Mouse (Mus musculus) lung, postnatal 36 days (tissue): ENCODE measurements around the gene Ier3.

Experiments used
- DNase-seq: peaks from one replicate; pipeline ENCODE4 v3.0.0; 2022; ENCODE audit warnings: mixed read lengths

The Ier3 gene

GRCm38 (mm10) chr17:35821439-35822430 lies at the start of gene Ier3:
Gene Ier3 (plus strand): TSS chr17:35821684.
- DNase-seq, result peak; percentile 96

GRCm38 (mm10) chr17:35776811-35777609 lies 44.5 kb upstream of the Ier3 start:
- peak; percentile 92 for DNase-seq

DNA sequence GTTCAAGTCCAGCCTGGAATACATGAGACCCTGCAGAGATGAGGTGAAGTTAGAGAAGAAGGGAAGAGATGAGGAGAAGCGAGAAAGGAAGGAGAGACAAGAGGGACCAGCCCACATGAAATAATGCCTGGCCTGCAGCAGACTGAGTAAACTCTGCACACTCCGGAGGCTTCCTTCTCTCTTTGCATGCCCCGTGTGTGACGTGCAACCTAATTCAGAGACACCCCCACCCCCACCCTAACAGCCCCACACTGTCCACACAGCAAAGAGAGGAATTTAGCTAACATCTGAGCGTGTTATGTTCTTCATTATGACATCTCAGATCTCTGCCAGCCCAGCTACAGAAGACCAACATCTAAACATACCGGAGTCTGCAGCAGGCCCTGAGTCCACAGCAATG lies 42.5 kb upstream of the Ier3 start:
- no peak for DNase-seq

DNA sequence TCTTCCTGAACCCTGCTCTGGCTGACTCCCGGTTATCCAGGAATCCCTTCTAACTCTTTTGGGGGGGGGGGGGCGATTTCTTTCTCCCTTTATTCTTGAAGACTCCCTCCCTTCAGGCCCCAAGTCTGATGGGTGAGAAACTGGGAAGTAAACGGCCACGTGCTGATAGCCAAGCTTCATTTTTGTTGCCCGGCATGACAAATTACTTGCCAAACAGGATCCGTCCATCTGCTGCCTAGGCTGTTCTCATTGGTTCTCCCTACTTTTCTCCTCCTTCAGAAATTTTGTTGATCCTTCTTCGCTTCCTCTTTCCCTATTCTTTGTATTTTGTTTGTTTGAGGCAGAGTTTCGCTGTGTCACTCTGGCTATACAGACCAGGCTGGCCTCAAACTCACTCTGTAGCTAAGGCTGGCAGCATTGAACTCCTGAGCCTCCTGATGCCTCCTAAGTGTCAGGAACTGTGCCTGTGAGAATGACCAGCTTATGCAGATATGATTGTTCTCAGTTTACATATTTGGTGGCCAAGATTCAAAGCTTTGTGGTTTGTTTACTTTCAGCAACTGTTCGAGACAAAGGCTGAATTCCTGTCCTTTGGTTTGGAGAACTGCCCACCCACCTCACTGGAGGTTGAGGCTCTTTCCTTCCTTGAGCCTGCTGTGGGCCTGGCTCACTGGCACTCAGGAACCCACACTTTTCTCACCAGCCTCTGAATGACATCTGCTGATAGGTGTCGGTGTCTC lies 41.8 kb upstream of the Ier3 start:
- DNase-seq, result peak; percentile 82

DNA sequence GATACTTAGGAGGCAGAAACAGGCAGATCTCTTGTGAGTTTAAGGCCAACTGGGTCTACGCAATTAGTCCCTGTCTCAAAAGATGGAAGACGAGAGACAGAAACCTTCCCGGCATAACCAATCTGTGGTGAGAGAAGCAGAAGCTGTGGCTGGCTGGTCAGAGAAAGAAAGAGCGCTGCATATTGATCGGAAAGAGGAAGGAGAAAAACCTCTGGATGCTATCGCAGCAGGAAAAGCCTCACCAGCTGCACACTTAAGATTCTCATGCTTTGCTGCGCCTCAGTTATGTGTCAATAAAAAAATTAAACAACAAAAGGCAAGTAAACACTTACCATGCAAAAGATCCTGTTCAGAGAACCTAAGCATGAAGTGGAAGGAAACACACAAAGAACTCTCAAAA lies 41.1 kb upstream of the Ier3 start:
- DNase-seq, result no peak

DNA sequence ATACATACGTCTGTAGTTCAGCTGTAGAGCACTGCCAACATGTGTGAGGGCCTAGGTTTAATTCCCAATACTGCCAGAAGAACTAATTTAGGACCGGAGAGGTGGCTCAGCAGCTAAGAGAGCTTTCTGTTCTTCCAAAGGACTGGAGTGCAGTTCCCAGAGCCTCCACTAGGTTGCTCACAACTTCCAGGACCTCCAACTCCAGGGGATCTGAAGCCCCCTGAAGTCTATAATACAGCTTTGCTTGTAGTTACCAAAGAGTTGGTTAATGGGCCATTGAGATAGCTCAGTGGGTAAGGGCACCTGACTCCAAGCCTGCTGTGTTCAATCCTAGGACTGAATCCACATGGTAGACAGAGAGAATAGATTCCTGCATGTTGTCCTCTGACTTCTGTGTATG lies 39.1 kb upstream of the Ier3 start:
- DNase-seq, result no peak

GRCm38 (mm10) chr17:35782924-35783323 lies 38.6 kb upstream of the Ier3 start:
- no peak for DNase-seq

GRCm38 (mm10) chr17:35783944-35784343 lies 37.5 kb upstream of the Ier3 start:
- DNase-seq, result peak; percentile 71

DNA sequence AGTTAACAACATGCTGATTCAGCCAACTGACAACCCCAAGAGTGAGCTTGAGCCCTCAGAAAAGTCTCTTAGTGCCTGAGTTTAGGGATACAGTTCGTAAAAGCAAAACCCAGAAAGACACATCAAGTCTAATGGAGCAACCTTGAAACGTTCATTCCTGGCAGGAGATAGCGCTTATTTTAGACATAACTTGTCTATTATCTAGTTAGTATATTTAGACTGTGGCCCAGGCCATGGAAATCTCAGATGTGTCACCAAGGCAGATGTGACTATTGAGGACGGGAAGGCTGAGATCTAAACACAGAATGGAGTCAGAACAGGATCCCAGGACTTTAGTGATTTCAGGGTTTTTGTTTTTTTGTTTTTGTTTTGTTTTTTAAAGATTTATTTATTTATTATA lies 36.3 kb upstream of the Ier3 start:
- DNase-seq, result no peak

- DNase-seq, result no peak
These were observed 34.0 kb upstream of the Ier3 start for GRCm38 (mm10) chr17:35787493-35787892.

DNA sequence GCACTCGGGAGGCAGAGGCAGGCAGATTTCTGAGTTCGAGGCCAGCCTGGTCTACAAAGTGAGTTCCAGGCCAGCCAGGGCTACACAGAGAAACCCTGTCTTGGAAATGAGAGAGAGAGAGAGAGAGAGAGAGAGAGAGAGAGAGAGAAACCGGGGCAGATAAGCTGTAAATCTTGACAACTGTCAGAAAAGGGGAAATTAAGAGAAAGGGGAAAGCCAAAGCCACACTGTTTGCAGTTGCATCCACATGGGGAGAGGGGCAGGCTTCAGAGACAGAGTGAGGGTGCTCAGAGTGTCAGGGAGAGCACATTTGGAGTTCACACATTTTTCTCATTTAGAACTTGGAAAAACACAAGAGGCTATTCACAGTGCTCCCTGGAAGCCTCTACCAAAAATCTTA lies 33.5 kb upstream of the Ier3 start:
- DNase-seq, result no peak

- no peak for DNase-seq
These were observed 30.6 kb upstream of the Ier3 start for GRCm38 (mm10) chr17:35790933-35791332.

DNA sequence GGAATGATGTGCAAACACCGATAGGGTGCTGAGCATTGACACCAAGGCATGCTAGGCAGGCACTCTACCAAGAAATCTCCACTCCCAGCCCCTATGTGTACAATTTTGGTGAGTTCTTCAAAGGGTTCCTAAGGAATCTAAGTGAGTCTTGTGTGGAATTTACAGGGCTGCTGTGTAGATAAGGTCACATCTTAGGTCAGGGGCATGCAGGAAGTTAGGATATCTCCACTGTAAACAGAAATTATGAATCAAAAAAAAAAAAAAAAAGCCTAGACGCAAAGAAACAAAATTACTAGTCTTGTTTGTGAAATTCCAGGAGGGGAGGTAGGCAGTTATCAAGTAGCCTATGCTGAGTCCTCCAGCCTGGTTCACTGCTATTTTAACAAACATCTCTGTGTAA lies 28.6 kb upstream of the Ier3 start:
- DNase-seq, result no peak

DNA sequence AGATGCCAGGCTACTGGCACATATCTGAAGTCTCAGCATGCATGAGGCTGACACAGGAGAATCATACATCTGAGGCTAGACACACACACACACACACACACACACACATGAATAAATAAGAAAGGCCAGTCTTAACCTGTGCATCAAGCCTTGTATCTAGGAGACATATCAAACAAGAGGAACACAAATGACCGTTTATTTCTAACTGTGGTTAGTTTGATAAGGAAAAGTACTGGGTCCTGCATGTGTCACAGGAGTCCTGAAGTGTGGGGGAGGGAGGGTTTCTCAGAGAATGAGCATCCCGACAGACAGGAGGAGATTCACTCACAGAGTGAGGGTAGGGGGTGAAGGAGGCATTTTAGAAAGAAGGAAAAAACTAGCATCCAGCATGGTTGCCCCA lies 26.4 kb upstream of the Ier3 start:
- no peak for DNase-seq

GRCm38 (mm10) chr17:35795656-35796055 lies 25.8 kb upstream of the Ier3 start:
- DNase-seq, result no peak

- no peak for DNase-seq
These were observed 24.6 kb upstream of the Ier3 start for GRCm38 (mm10) chr17:35796835-35797234.

- DNase-seq, result peak; percentile 56
These were observed 20.6 kb upstream of the Ier3 start for GRCm38 (mm10) chr17:35800905-35801304.

DNA sequence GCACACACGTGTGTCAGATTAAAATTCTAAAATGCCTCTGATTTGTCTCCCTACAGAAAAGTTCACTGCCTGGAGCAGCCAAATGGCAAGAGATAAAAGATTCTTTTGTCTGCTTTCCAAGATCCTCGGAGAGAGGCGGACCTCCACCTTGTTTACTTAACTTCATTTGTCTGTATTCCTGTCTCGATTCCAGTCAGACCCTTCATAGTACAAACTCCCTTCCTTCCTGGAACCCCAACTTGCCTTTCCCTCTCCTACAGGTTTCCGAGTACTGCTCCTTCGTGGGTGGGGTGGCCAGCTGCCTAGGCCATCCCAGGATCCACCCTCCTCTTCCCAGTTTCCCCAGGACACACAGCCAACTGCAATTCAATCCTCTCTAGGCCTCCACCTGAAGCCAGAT lies 18.5 kb upstream of the Ier3 start:
- DNase-seq, result peak; percentile 77

GRCm38 (mm10) chr17:35803858-35804399 lies 17.6 kb upstream of the Ier3 start:
- no peak for DNase-seq

- DNase-seq, result peak; percentile 93
These were observed 13.4 kb upstream of the Ier3 start for GRCm38 (mm10) chr17:35808073-35808472.

DNA sequence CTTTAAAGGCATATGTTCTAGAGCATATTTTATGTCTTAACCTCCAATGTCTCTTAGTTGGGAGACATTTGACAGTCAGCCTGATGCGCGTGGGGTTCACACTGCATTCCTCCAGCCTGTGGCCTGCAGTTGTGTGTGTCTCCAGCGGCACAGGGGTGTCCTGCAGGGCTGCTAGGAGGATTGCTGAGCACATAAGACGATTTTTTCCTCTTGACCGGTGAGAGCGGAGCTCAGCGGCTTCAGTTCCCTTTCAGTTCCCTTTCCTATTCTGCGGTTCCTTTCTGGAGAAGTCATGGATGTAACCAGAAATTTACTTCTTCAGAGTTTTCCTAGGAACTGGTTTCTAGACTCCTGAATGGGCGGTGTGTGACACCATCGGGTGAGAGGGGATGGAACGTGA lies 12.1 kb upstream of the Ier3 start:
- no peak for DNase-seq

GRCm38 (mm10) chr17:35810900-35811648 lies 10.4 kb upstream of the Ier3 start:
- no peak for DNase-seq
